Mouse (Mus musculus) lung, adult 2 months (tissue): Measurements from ENCODE around the gene Coq5.

Experiments used
- CTCF ChIP-seq: fragments of 200-500 bp; IDR thresholded peaks from 2 replicates; pipeline ENCODE4 v1.5.1; 2011; ENCODE audit warnings: mild to moderate bottlenecking, low read length, control low read depth; ENCODE audit not compliant: insufficient read depth
- POLR2A ChIP-seq: fragments of 200-500 bp; IDR thresholded peaks from 2 replicates; pipeline ENCODE4 v1.6.1; 2011; ENCODE audit warnings: low read depth, mild to moderate bottlenecking, control low read depth, low read length, borderline replicate concordance; ENCODE audit errors: extremely low read depth

GRCm38 (mm10) chr5:115280050-115280687 is 703 bp downstream of the Coq5 start:
- no peak for TF ChIP-seq POLR2A
- TF ChIP-seq CTCF: no peak
